Mouse (Mus musculus): ENCODE data around the gene Map2k7.

DNA sequence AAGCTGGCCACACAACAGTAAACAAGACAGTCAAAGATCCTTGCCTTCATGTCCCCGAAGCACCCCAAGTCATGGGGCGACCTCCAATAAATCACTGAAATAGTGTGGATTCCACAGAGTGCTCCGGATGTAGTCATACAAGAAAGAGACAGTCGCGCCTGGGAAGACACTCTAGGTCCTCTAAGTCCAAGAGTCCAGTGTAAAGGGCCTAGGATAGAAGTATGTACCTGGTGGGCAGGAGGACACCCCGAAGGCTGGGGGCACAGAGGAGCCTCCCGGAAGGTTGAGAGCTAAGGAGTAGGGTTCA, 45.0 kb upstream of the Map2k7 start:
- no peak for TF ChIP-seq CTCF (IDR thresholded peaks at IDR 0.05; ENCODE audit: control insufficient read depth, insufficient read depth, insufficient read length)
- TF ChIP-seq MYOD1 (IDR thresholded peaks at IDR 0.05; ENCODE audit: control insufficient read depth, insufficient read length, low read depth), result no peak
- no peak for TF ChIP-seq CEBPB (IDR thresholded peaks at IDR 0.05; ENCODE audit: low read depth)
- no peak for TF ChIP-seq USF1 (IDR thresholded peaks at IDR 0.05; ENCODE audit: low read depth)
- no peak for TF ChIP-seq FOSL1 (IDR thresholded peaks at IDR 0.05; ENCODE audit: insufficient read depth, low read length, poor library complexity, severe bottlenecking)
- no peak for TF ChIP-seq MYOG (IDR thresholded peaks at IDR 0.05; ENCODE audit: control insufficient read depth, extremely low read depth, insufficient read length)
- no peak for TF ChIP-seq MAX (IDR thresholded peaks at IDR 0.05)
